Mouse (Mus musculus): ENCODE measurements around the gene Npdc1. TPM values are rescaled to one million over a fixed set of nuclear protein-coding genes. Genes with fewer than 3 reads are reported as not detected.

Npdc1 gene
- 32.5 and 41.5 TPM in 2 replicates for polyA plus RNA-seq (2012; ENCODE audit: insufficient read depth, insufficient read length, missing spikeins)

DNA sequence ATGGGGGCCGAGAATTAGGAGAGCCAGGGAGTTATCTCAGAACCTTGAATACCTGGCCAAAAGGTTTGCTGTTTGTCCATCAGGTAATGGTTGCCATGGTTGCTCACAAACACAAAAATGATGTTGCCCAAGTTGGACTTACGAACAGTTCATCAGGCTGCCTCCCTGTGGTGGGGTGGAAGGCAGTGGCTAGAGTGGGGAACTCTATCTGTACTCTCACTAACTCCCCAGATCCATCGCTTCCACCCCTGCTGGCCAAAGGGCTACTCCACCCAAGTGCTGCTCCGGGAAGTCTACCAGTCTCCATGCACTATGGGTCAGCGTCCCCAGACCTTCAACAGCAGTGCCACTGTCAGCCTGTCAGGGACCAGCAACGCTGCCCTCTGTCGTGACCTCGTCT is at the start of gene Npdc1:
TSS of gene Npdc1 (plus strand) at position 301 of the 400 bp plus-strand sequence.
- Histone ChIP-seq H3K27ac (replicated peaks; ENCODE audit: low read depth, low read length) (no peak within 1 kb of the TSS), H3K4me3 (ENCODE audit: insufficient read depth, low read depth, low read length) (no peak within 1 kb of the TSS), H3K4me1 (ENCODE audit: control insufficient read depth, insufficient read depth, insufficient read length, low read length) (peaks cover 4% of the 10 kb centered on the region; the same call in 1 of the 2 replicates)

DNA sequence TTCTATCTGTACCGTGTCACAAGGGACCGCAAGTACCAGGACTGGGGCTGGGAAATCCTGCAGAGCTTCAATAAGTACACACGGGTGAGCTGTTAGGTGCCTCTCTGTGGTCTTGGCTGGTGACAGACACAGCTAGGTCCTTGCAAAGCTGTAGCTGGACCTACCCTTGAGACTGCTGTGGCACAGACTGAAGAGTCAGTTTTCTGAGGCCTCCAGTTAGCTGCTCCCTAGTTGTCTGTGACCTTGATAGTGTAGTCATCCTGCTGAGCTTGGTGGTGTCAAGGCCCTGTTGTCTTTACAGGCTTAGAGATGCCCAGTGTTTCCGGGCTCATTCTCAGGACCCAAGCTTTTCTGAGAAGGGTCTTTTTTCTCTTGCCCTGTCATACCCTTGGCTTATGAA is 49.7 kb upstream of the Npdc1 start:
- no peaks in the 10 kb centered on the region for H3K4me1 ChIP-seq (ENCODE audit: control insufficient read depth, insufficient read depth, insufficient read length, low read length)
- H3K27ac ChIP-seq (replicated peaks; ENCODE audit: low read depth, low read length) = no peak overlapping the region
- H3K4me3 ChIP-seq (ENCODE audit: insufficient read depth, low read depth, low read length) = no peak overlapping the region

GRCm38 (mm10) chr2:25350701-25351100 is 48.5 kb upstream of the Npdc1 start:
- Histone ChIP-seq H3K27ac (replicated peaks; ENCODE audit: low read depth, low read length) (no peak overlapping the region), H3K4me3 (ENCODE audit: insufficient read depth, low read depth, low read length) (no peak overlapping the region)

DNA sequence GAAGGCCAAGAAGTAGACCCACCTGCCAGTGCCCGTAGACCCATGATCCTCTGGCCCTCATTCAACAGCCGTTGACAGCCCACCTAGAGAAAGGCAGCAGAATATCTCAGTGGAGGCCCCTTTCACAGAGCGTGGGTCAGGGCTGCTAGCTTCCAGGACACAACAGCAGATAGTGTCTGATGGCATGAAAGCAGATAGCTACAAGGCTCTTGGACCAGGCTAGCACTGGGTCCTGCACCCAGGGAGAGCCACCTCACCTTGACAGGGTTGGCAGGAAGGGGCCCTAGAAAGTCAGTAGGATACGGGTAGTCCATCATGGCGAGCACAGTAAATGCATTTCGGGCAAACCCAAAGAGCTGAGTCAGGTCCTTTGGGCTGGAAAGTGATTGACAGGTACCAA is 44.9 kb upstream of the Npdc1 start:
- Histone ChIP-seq H3K4me3 (ENCODE audit: insufficient read depth, low read depth, low read length) (no peak overlapping the region), H3K27ac (replicated peaks; ENCODE audit: low read depth, low read length) (no peak overlapping the region), H3K4me1 (ENCODE audit: control insufficient read depth, insufficient read depth, insufficient read length, low read length) (peaks cover 7% of the 10 kb centered on the region)

More at GRCm38 (mm10) chr2:25350701-25351100, 48.5 kb upstream of the Npdc1 start:
- no peaks in the 10 kb centered on the region for H3K4me1 ChIP-seq (ENCODE audit: control insufficient read depth, insufficient read depth, insufficient read length, low read length)

DNA sequence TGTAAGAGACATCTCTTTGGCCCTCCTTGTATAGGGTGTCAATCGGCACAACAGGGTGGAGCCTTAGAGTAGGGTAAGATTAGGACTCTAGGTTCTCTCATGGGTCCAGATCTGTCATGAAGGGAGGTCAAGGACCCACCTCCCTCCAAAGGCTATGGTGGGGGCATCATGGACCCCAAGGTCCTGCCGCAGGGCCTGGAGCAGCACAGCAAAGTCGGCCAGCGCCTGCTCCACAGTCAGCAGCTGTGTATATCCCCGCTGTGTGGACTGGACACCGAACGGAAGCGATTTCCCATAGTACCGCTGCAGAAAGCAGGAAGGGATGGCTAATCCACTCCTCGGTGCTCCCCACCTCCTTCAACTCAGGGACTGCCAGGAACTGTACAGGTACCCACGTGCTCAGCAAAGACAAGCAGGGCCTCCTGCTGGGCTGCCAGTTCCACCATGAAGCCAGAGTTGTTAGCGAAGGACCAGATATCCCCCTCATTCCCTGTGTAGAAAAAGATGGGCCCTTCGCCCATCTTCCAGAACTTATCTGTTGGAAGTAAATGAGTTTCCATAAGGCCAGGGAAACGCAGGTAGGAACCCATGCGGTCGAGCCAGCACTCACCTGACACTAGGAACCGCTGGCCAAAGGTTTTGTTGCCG is 43.6 kb upstream of the Npdc1 start:
- peaks cover 7% of the 10 kb centered on the region for H3K4me1 ChIP-seq (ENCODE audit: control insufficient read depth, insufficient read depth, insufficient read length, low read length)
- H3K27ac ChIP-seq (replicated peaks; ENCODE audit: low read depth, low read length) = no peak overlapping the region

GRCm38 (mm10) chr2:25356208-25357079 is 42.7 kb upstream of the Npdc1 start, which contains the start of gene Dpp7:
Dpp7 (minus strand) TSS chr2:25356359.
- H3K4me1 ChIP-seq (ENCODE audit: control insufficient read depth, insufficient read depth, insufficient read length, low read length) = peaks cover 7% of the 10 kb centered on the region
- H3K4me3 ChIP-seq (ENCODE audit: insufficient read depth, low read depth, low read length) = peak within 1 kb of the TSS; percentile 58
- H3K27ac ChIP-seq (replicated peaks; ENCODE audit: low read depth, low read length) = no peak within 1 kb of the TSS

More for the DNA sequence above, 43.6 kb upstream of the Npdc1 start:
- peak overlapping the region; percentile 58 for H3K4me3 ChIP-seq (ENCODE audit: insufficient read depth, low read depth, low read length)

DNA sequence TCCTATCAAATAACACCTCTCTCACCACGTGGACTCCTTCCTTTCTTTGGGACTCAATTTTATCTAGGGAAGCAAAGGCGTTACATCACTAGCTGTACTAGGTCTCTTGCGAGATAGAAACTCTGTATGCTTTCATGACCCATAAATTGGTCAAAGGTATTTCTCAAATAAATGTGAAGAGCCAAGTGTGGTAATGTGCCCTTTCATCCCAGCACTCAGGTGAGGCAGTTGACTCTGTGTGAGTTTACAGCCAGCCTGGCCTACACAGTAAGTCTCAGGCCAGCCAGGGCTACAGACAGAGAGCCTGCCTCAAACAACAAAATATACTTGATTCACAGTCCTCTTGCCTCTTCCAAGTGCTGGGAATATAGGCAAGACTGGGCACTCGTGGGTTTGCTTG is 39.3 kb upstream of the Npdc1 start:
- Histone ChIP-seq H3K27ac (replicated peaks; ENCODE audit: low read depth, low read length) (no peak overlapping the region), H3K4me3 (ENCODE audit: insufficient read depth, low read depth, low read length) (no peak overlapping the region), H3K4me1 (ENCODE audit: control insufficient read depth, insufficient read depth, insufficient read length, low read length) (peaks cover 10% of the 10 kb centered on the region)

GRCm38 (mm10) chr2:25363478-25364178 is 35.5 kb upstream of the Npdc1 start:
- Histone ChIP-seq H3K4me3 (ENCODE audit: insufficient read depth, low read depth, low read length) (0 out of 2 replicates have a peak overlapping the region, but pooled peaks have one; percentile 93), H3K27ac (replicated peaks; ENCODE audit: low read depth, low read length) (no peak overlapping the region), H3K4me1 (ENCODE audit: control insufficient read depth, insufficient read depth, insufficient read length, low read length) (peaks cover 3% of the 10 kb centered on the region; the same call in 1 of the 2 replicates)

DNA sequence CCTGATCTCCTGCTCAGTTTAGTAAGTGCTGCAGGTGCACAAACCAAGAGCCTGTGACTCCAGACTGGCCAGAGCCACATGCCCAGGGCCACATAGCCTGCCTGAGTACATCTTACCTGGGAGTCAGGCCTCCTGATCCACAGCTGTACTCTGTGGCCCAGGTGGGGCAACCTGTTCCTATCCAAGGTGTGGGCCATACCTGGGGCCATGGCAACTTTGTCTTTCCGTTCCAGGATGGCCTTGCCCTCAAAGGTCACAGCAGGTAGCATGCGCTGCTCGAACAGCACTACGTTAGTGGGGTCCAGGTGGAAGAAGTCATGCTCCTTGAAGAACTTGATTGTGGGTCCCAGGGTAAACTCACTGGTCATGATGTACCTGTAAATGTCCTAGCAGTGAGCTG is 34.8 kb upstream of the Npdc1 start:
- Histone ChIP-seq H3K4me1 (ENCODE audit: control insufficient read depth, insufficient read depth, insufficient read length, low read length) (peaks cover 3% of the 10 kb centered on the region; the same call in 1 of the 2 replicates), H3K4me3 (ENCODE audit: insufficient read depth, low read depth, low read length) (peak overlapping the region; percentile 93), H3K27ac (replicated peaks; ENCODE audit: low read depth, low read length) (no peak overlapping the region)

GRCm38 (mm10) chr2:25364761-25365090 is 34.4 kb upstream of the Npdc1 start:
- Histone ChIP-seq H3K27ac (replicated peaks; ENCODE audit: low read depth, low read length) (peak overlapping the region; percentile 5; the same call in 1 of the 2 replicates), H3K4me1 (ENCODE audit: control insufficient read depth, insufficient read depth, insufficient read length, low read length) (peaks cover 3% of the 10 kb centered on the region; the same call in 1 of the 2 replicates), H3K4me3 (ENCODE audit: insufficient read depth, low read depth, low read length) (peak overlapping the region; percentile 93)

DNA sequence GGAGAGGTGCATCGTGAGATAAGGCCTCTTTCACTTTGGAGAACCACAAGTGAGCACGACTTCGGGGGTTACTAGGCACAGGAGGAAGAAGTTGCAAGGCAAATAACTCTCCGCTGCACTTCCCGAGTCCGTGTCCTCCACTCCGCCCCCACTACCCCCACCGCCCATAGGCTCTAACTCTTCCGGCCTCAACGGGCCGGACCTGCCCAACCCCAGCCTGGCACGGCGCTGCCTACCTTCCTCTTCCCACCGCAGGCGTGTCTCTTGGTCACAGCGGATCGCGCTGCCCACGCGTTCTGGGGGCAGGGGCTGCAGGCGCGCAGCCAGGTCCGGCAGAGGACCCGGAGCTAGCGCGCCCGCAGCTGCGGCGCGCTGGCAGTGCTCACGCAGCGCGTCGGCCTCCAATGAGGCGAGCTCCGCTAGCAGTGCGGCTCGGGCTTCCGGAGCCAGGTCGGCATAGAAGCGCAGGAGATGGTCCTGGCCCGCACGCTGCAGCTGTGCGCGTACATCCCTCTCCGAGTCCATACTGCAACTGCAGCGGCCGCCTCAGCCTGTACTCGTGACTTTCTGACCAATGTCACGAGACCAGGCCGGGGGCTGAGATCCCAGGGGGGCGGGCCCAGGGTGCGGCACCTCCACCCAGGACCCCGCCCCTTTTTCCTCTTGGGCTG is 33.9 kb upstream of the Npdc1 start, which contains the start of gene Uap1l1:
TSS of gene Uap1l1 (minus strand) at position 592 of the 671 bp plus-strand sequence.
- peaks cover 3% of the 10 kb centered on the region; the same call in 1 of the 2 replicates for H3K4me1 ChIP-seq (ENCODE audit: control insufficient read depth, insufficient read depth, insufficient read length, low read length)
- H3K4me3 ChIP-seq (ENCODE audit: insufficient read depth, low read depth, low read length) = peak within 1 kb of the TSS; percentile 93
- H3K27ac ChIP-seq (replicated peaks; ENCODE audit: low read depth, low read length) = peak within 1 kb of the TSS; percentile 55

- no peak overlapping the region for H3K27ac ChIP-seq (replicated peaks; ENCODE audit: low read depth, low read length)
- no peaks in the 10 kb centered on the region for H3K4me1 ChIP-seq (ENCODE audit: control insufficient read depth, insufficient read depth, insufficient read length, low read length)
- no peak overlapping the region for H3K4me3 ChIP-seq (ENCODE audit: insufficient read depth, low read depth, low read length)
Measured at GRCm38 (mm10) chr2:25369996-25370395, 29.2 kb upstream of the Npdc1 start.

DNA sequence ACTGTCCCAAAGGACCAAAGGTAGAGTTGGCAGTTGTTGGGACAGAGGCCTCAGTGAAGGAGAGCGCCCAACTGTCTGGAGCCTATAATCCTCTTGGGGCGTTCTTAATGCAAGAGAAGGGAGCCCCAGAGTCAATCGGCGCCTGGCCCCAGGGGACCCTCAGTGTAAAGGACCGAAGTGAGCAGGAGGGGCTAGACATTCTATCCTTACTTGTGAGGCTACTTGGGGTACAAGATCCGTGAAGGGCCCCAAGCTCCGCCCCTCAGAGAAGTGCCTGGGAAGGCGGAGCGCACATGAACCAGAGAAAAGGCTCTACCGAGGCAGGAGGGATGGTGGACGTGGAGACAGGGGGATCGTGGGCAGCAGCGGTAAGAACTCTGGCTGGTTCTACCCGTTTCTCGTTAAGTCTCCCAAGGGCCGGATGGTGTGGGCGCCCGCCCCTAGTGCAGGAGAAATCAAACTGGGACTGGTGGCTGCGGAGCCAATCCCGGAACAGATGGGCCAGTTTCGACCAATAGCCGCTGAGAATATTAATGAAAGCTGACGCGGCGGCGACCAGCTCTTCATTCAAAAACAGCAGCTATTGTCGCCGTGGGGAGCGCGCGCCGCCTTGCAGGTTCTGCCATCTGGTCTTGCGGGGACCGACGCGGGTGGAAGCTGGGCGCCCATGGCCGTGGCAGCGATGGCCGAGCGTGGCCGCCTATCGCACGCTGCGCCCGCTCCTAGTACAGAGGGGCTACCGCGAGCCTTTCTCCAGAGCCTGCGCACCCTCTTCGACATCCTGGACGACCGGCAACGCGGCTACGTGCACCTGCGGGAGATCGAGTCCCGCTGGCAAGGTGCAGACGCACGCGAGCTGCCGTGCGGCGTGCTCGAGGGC is 27.1 kb upstream of the Npdc1 start, which contains the start of gene Sapcd2:
TSS of gene Sapcd2 (plus strand) at position 558 of the 880 bp plus-strand sequence.
- Histone ChIP-seq H3K4me3 (ENCODE audit: insufficient read depth, low read depth, low read length) (peak within 1 kb of the TSS; percentile 69), H3K27ac (replicated peaks; ENCODE audit: low read depth, low read length) (no peak within 1 kb of the TSS), H3K4me1 (ENCODE audit: control insufficient read depth, insufficient read depth, insufficient read length, low read length) (no peaks in the 10 kb centered on the region)

Data from brown adipose tissue, adult 24 weeks (tissue).